ENCODE assay signal across 15 mouse cellular contexts in genomic region chr14:99521954-99522523, GRCm38 (mm10).
DNase-seq lines count a peak whose midpoint lies in the region; ATAC-seq lines count a peak whose summit lies in the region.
"Had no signal": no experiment of that assay in that cellular context is flagged by ENCODE, and none has a peak within 500 bp of the region (broad histone marks: within the 10 kb centered on the region; RNA-seq: fewer than 3 reads in every experiment).

No protein-coding gene starts in this region.

- no peaks in the 10 kb centered on the region for H3K27me3 ChIP-seq in midbrain, embryonic 16.5 days (ENCODE audit: control insufficient read depth, insufficient read depth, low read depth, low read length)
- H3K27me3 ChIP-seq in midbrain, embryonic 13.5 days = no peaks in the 10 kb centered on the region
- H3K27me3 ChIP-seq: embryonic facial prominence, embryonic 15.5 days; kidney, embryonic 15.5 days; liver, embryonic 13.5 days; stomach, embryonic 15.5 days had no signal

- no peak overlapping the region for H3K4me3 ChIP-seq in midbrain, embryonic 16.5 days (ENCODE audit: low read depth, low read length)
- H3K4me3 ChIP-seq in midbrain, embryonic 13.5 days (replicated peaks) = no peak overlapping the region
- H3K4me3 ChIP-seq: embryonic facial prominence, embryonic 15.5 days; gastrocnemius, adult 2 months; kidney, embryonic 15.5 days; liver, embryonic 13.5 days; stomach, embryonic 15.5 days had no signal

- peak overlapping the region; percentile 20 for H3K4me2 ChIP-seq in midbrain, embryonic 16.5 days (ENCODE audit: low read length)
- no peak overlapping the region for H3K4me2 ChIP-seq in midbrain, embryonic 13.5 days (replicated peaks)
- H3K4me2 ChIP-seq: embryonic facial prominence, embryonic 15.5 days; kidney, embryonic 15.5 days; liver, embryonic 13.5 days; stomach, embryonic 15.5 days had no signal

- H3K4me1 ChIP-seq in midbrain, embryonic 16.5 days (ENCODE audit: control insufficient read depth, insufficient read depth, low read length) = no peaks in the 10 kb centered on the region
- no peaks in the 10 kb centered on the region for H3K4me1 ChIP-seq in midbrain, embryonic 13.5 days (replicated peaks)
- H3K4me1 ChIP-seq: embryonic facial prominence, embryonic 15.5 days; kidney, embryonic 15.5 days; liver, embryonic 13.5 days; stomach, embryonic 15.5 days had no signal

- intact Hi-C loops in left cerebral cortex, postnatal 14 days (cut with DNase I) = no loop called here

- H3K9me3 ChIP-seq in midbrain, embryonic 16.5 days (replicated peaks; ENCODE audit: control insufficient read depth, low read length, poor library complexity, severe bottlenecking) = no peaks in the 10 kb centered on the region
- H3K9me3 ChIP-seq in midbrain, embryonic 13.5 days = no peaks in the 10 kb centered on the region
- H3K9me3 ChIP-seq: embryonic facial prominence, embryonic 15.5 days; kidney, embryonic 15.5 days; liver, embryonic 13.5 days; stomach, embryonic 15.5 days had no signal

- DNase-seq in heart, adult 11 months = peak; percentile 34
- no peak for DNase-seq in heart, adult 9 months (ENCODE audit: low spot score in 2 of 2)
- peak; percentile 40 for DNase-seq in brain, adult 2 months (ENCODE audit: low read depth, low spot score)
- DNase-seq in left cerebral cortex, postnatal 14 days (ENCODE audit: low spot score in 2 of 2) = peak; percentile 6 to 9
- DNase-seq in cerebellum, adult 11 months = no peak
- DNase-seq: adrenal gland, adult 8-10 months; gastrocnemius, adult 2 months; liver, embryonic 13.5 days; lung, postnatal 14 days had no signal

- H3K27ac ChIP-seq in midbrain, embryonic 16.5 days (ENCODE audit: low read length) = no peak overlapping the region
- H3K27ac ChIP-seq in midbrain, embryonic 13.5 days = no peak overlapping the region
- H3K27ac ChIP-seq: embryonic facial prominence, embryonic 15.5 days; gastrocnemius, adult 2 months; kidney, embryonic 15.5 days; liver, embryonic 13.5 days; stomach, embryonic 15.5 days had no signal

- ATAC-seq in midbrain, embryonic 16.5 days = no peak
- no peak for ATAC-seq in midbrain, embryonic 13.5 days
- no peak for ATAC-seq in erythroid progenitor cell, adult 5-6 weeks (replicated peaks; ENCODE audit: low FRiP score, poor library complexity, severe bottlenecking)

- H3K36me3 ChIP-seq in midbrain, embryonic 16.5 days (ENCODE audit: control insufficient read depth, insufficient read depth, low read length) = no peaks in the 10 kb centered on the region
- no peaks in the 10 kb centered on the region for H3K36me3 ChIP-seq in midbrain, embryonic 13.5 days
- H3K36me3 ChIP-seq: embryonic facial prominence, embryonic 15.5 days; kidney, embryonic 15.5 days; liver, embryonic 13.5 days; stomach, embryonic 15.5 days had no signal

- no peak overlapping the region for H3K9ac ChIP-seq in midbrain, embryonic 16.5 days (ENCODE audit: low read depth, low read length)
- H3K9ac ChIP-seq in midbrain, embryonic 13.5 days (replicated peaks) = no peak overlapping the region
- H3K9ac ChIP-seq: embryonic facial prominence, embryonic 15.5 days; kidney, embryonic 15.5 days; liver, embryonic 13.5 days; stomach, embryonic 15.5 days had no signal

- WGBS in midbrain, embryonic 16.5 days = 84% methylated on average over 13 of the region's 13 CpGs
- 85% methylated on average over 13 of the region's 13 CpGs for WGBS in midbrain, embryonic 13.5 days

Comparison
In these comparisons a context has a peak if more than half of its experiments do, and no peak if none do; other contexts are left out.
1. DNase-seq: peak in heart, adult 11 months (single experiment), brain, adult 2 months (single experiment) and left cerebral cortex, postnatal 14 days (2 of 2); none in heart, adult 9 months (0 of 2) and cerebellum, adult 11 months (single experiment).